Mouse (Mus musculus) embryonic fibroblast, embryonic 13.5 days (primary cell): ENCODE measurements around the gene Tango6. TPM values are rescaled to one million over a fixed set of nuclear protein-coding genes. Genes with fewer than 3 reads are reported as not detected.
A peak's percentile ranks its signal among the peaks of the same experiment; 100 is the strongest.

Experiments used
- H3K27ac ChIP-seq: 2 replicates; pipeline ENCODE4 v1.5.1; 2012; ENCODE audit warnings: low read length, control low read depth, inconsistent platforms; ENCODE audit not compliant: insufficient read depth
- H3K4me1 ChIP-seq: 2 replicates; pipeline ENCODE4 v1.6.1; 2011; ENCODE audit warnings: low read length; ENCODE audit not compliant: control insufficient read depth, insufficient read depth
- H3K4me3 ChIP-seq: 2 replicates; pipeline ENCODE4 v1.5.1; 2011; ENCODE audit warnings: mild to moderate bottlenecking, control low read depth, low read length; ENCODE audit not compliant: insufficient read depth
- CTCF ChIP-seq: IDR thresholded peaks from 2 replicates; pipeline ENCODE4 v1.5.1; 2011; ENCODE audit warnings: mild to moderate bottlenecking, control low read depth, low read length, moderate library complexity, borderline replicate concordance; ENCODE audit not compliant: insufficient read depth
- POLR2A ChIP-seq: IDR thresholded peaks from 2 replicates; pipeline ENCODE4 v1.6.1; 2011; ENCODE audit warnings: low read depth, mild to moderate bottlenecking, control low read depth, low read length, moderate library complexity
- polyA plus RNA-seq: library from polyadenylated mRNA; stranded (reverse); fragments of >200 nt; gene quantifications from 2 replicates; pipeline ENCODE4 v1.2.4, GENCODE M21; 2011; ENCODE audit warnings: low read depth; ENCODE audit not compliant: missing spikeins, insufficient read length

The Tango6 gene
- polyA plus RNA-seq, 1 experiment: 7.2 TPM

GRCm38 (mm10) chr8:106736861-106737662 lies 54.2 kb downstream of the Tango6 start:
- Histone ChIP-seq H3K4me3 (no peak overlapping the region), H3K4me1 (peaks cover 12% of the 10 kb centered on the region), H3K27ac (no peak overlapping the region)
- TF ChIP-seq POLR2A (no peak), CTCF (no peak)

- TF ChIP-seq CTCF (no peak), POLR2A (no peak)
- H3K4me3 ChIP-seq: no peak overlapping the region
- peaks cover 12% of the 10 kb centered on the region for H3K4me1 ChIP-seq
- H3K27ac ChIP-seq: peak overlapping the region; percentile 77; the same call in 1 of the 2 replicates
These were observed 55.0 kb downstream of the Tango6 start for GRCm38 (mm10) chr8:106737846-106738245.

- no peak overlapping the region for H3K4me3 ChIP-seq
- no peak for TF ChIP-seq POLR2A
- TF ChIP-seq CTCF: no peak
- peaks cover 7% of the 10 kb centered on the region; the same call in 1 of the 2 replicates for H3K4me1 ChIP-seq
- H3K27ac ChIP-seq: no peak overlapping the region
These were observed 59.5 kb downstream of the Tango6 start for GRCm38 (mm10) chr8:106742321-106742720.

GRCm38 (mm10) chr8:106743361-106743760 lies 60.5 kb downstream of the Tango6 start:
- H3K27ac ChIP-seq: no peak overlapping the region
- H3K4me1 ChIP-seq: peaks cover under 1% of the 10 kb centered on the region; the same call in 1 of the 2 replicates
- TF ChIP-seq POLR2A (no peak), CTCF (no peak)
- H3K4me3 ChIP-seq: no peak overlapping the region

- TF ChIP-seq POLR2A (no peak), CTCF (no peak)
- H3K4me3 ChIP-seq: no peak overlapping the region
- no peaks in the 10 kb centered on the region for H3K4me1 ChIP-seq
- no peak overlapping the region for H3K27ac ChIP-seq
These were observed 70.6 kb downstream of the Tango6 start for GRCm38 (mm10) chr8:106753436-106753835.

GRCm38 (mm10) chr8:106761317-106761716 lies 78.4 kb downstream of the Tango6 start:
- Histone ChIP-seq H3K4me3 (no peak overlapping the region), H3K4me1 (no peaks in the 10 kb centered on the region), H3K27ac (no peak overlapping the region)
- no peak for TF ChIP-seq CTCF
- TF ChIP-seq POLR2A: no peak

- Histone ChIP-seq H3K27ac (no peak overlapping the region), H3K4me1 (no peaks in the 10 kb centered on the region), H3K4me3 (no peak overlapping the region)
- no peak for TF ChIP-seq CTCF
- TF ChIP-seq POLR2A: no peak
These were observed 79.1 kb downstream of the Tango6 start for GRCm38 (mm10) chr8:106761867-106762523.

GRCm38 (mm10) chr8:106764529-106764928 lies 81.7 kb downstream of the Tango6 start:
- no peak overlapping the region for H3K27ac ChIP-seq
- no peaks in the 10 kb centered on the region for H3K4me1 ChIP-seq
- H3K4me3 ChIP-seq: no peak overlapping the region
- no peak for TF ChIP-seq CTCF
- no peak for TF ChIP-seq POLR2A

GRCm38 (mm10) chr8:106765570-106765969 lies 82.7 kb downstream of the Tango6 start:
- H3K4me3 ChIP-seq: no peak overlapping the region
- TF ChIP-seq CTCF: no peak
- TF ChIP-seq POLR2A: no peak
- no peak overlapping the region for H3K27ac ChIP-seq
- H3K4me1 ChIP-seq: no peaks in the 10 kb centered on the region

- Histone ChIP-seq H3K27ac (no peak overlapping the region), H3K4me3 (no peak overlapping the region), H3K4me1 (no peaks in the 10 kb centered on the region)
- TF ChIP-seq POLR2A (no peak), CTCF (no peak)
These were observed 83.9 kb downstream of the Tango6 start for GRCm38 (mm10) chr8:106766736-106767135.
